Mouse (Mus musculus) MEL (cell line): ENCODE data around the gene Rnf213. TPM values are rescaled to one million over a fixed set of nuclear protein-coding genes. Genes with fewer than 3 reads are reported as not detected.

Source experiments
- DNase-seq: peaks from one replicate; pipeline ENCODE4 v3.0.0; 2011; ENCODE audit warnings: low read depth, low spot score
- H3K27ac ChIP-seq: 2 replicates; pipeline ENCODE4 v1.5.1; 2012; ENCODE audit warnings: low read depth, mild to moderate bottlenecking, control low read depth, low read length, moderate library complexity; ENCODE audit not compliant: control insufficient read depth
- H3K27me3 ChIP-seq, 2 experiments: fragments of 150-350 bp in 1 of 2; sonication (generic) in 1 of 2; 2 replicates each; pipeline ENCODE4 v1.6.1; 2012; ENCODE audit warnings: low read length in 2 of 2, mild to moderate bottlenecking in 2 of 2, improper control_type of control experiment in 1 of 2, moderate library complexity in 1 of 2; ENCODE audit not compliant: insufficient read depth in 2 of 2, control insufficient read depth in 1 of 2
- H3K36me3 ChIP-seq, 2 experiments: 2 replicates each; pipeline ENCODE4 v1.6.1; 2012 to 2014; ENCODE audit warnings: low read length in 2 of 2, improper control_type of control experiment in 1 of 2, inconsistent platforms in 1 of 2, mild to moderate bottlenecking in 1 of 2; ENCODE audit not compliant: insufficient read depth in 2 of 2, control insufficient read depth in 1 of 2
- H3K4me1 ChIP-seq, 2 experiments: fragments of 150-350 bp in 1 of 2; sonication (generic) in 1 of 2; 2 replicates each; pipeline ENCODE4 v1.6.1; 2012; ENCODE audit warnings: low read length in 2 of 2, improper control_type of control experiment in 1 of 2, mild to moderate bottlenecking in 1 of 2; ENCODE audit not compliant: insufficient read depth in 2 of 2, control insufficient read depth in 1 of 2
- H3K4me3 ChIP-seq, 2 experiments: fragments of 150-350 bp in 1 of 2; sonication (generic) in 1 of 2; 2 replicates each; pipeline ENCODE4 v1.5.1; 2012; ENCODE audit warnings: low read depth in 2 of 2, low read length in 2 of 2, mild to moderate bottlenecking in 2 of 2, moderate library complexity in 2 of 2, control low read depth in 1 of 2, improper control_type of control experiment in 1 of 2; ENCODE audit not compliant: control insufficient read depth in 1 of 2, insufficient read depth in 1 of 2
- H3K79me2 ChIP-seq: 2 replicates; pipeline ENCODE4 v1.6.1; 2012; ENCODE audit warnings: mild to moderate bottlenecking, low read length, moderate library complexity; ENCODE audit not compliant: control insufficient read depth, poor library complexity, insufficient read depth
- H3K9ac ChIP-seq: 2 replicates; pipeline ENCODE4 v1.6.1; 2012; ENCODE audit warnings: low read depth, mild to moderate bottlenecking, control low read depth, low read length, moderate library complexity; ENCODE audit not compliant: control insufficient read depth, poor library complexity, severe bottlenecking
- H3K9me3 ChIP-seq: fragments of 150-350 bp; sonication (generic); replicated peaks from 2 replicates; pipeline ENCODE4 v1.6.1; 2012; ENCODE audit warnings: mild to moderate bottlenecking, low read length, improper control_type of control experiment, moderate library complexity; ENCODE audit not compliant: insufficient read depth
- BHLHE40 ChIP-seq: IDR thresholded peaks from 2 replicates; pipeline ENCODE4 v1.6.1; 2012; ENCODE audit warnings: low read depth, mild to moderate bottlenecking, inconsistent platforms, low read length, improper control_type of control experiment, borderline replicate concordance
- CHD1 ChIP-seq: IDR thresholded peaks from 2 replicates; pipeline ENCODE4 v1.6.1; 2012; ENCODE audit warnings: low read depth, mild to moderate bottlenecking, inconsistent platforms, low read length, improper control_type of control experiment
- CTCF ChIP-seq, 3 experiments: IDR thresholded peaks in 2 of 3; conservative IDR thresholded peaks in 1 of 3; 2 replicates each; pipeline ENCODE4 v1.5.1; 2011 to 2012; ENCODE audit warnings: low read length in 3 of 3, low read depth in 2 of 3, mild to moderate bottlenecking in 2 of 3, improper control_type of control experiment in 1 of 3, inconsistent platforms in 1 of 3, mixed read lengths in 1 of 3, moderate library complexity in 1 of 3; ENCODE audit not compliant: control insufficient read depth in 1 of 3, insufficient read depth in 1 of 3, poor library complexity in 1 of 3, severe bottlenecking in 1 of 3
- E2F4 ChIP-seq: IDR thresholded peaks from 2 replicates; pipeline ENCODE4 v1.6.1; 2011; ENCODE audit warnings: low read depth, low read length, improper control_type of control experiment, borderline replicate concordance
- EP300 ChIP-seq, 2 experiments: IDR thresholded peaks; 2 replicates each; pipeline ENCODE4 v1.6.1; 2011; ENCODE audit warnings: improper control_type of control experiment in 2 of 2, low read length in 2 of 2, low read depth in 1 of 2, mild to moderate bottlenecking in 1 of 2
- HCFC1 ChIP-seq: IDR thresholded peaks from 2 replicates; pipeline ENCODE4 v1.6.1; 2012; ENCODE audit warnings: low read depth, mild to moderate bottlenecking, inconsistent platforms, low read length, improper control_type of control experiment, moderate library complexity
- JUND ChIP-seq: IDR thresholded peaks from 2 replicates; pipeline ENCODE4 v1.6.1; 2011; ENCODE audit warnings: low read depth, mild to moderate bottlenecking, improper control_type of control experiment, low read length
- MAFK ChIP-seq: IDR thresholded peaks from 2 replicates; pipeline ENCODE4 v1.6.1; 2011; ENCODE audit warnings: low read depth, mild to moderate bottlenecking, low read length, improper control_type of control experiment, borderline replicate concordance
- MAZ ChIP-seq: IDR thresholded peaks from 2 replicates; pipeline ENCODE4 v1.6.1; 2012; ENCODE audit warnings: low read depth, mild to moderate bottlenecking, inconsistent platforms, low read length, improper control_type of control experiment
- MYB ChIP-seq: IDR thresholded peaks from 2 replicates; pipeline ENCODE4 v1.6.1; 2011; ENCODE audit warnings: mild to moderate bottlenecking, low read depth, low read length, improper control_type of control experiment
- MYC ChIP-seq: IDR thresholded peaks from 2 replicates; pipeline ENCODE4 v1.6.1; 2011; ENCODE audit warnings: low read depth, mild to moderate bottlenecking, low read length, improper control_type of control experiment, moderate library complexity
- NELFE ChIP-seq: IDR thresholded peaks from 2 replicates; pipeline ENCODE4 v1.6.1; 2011; ENCODE audit warnings: low read depth, low read length, improper control_type of control experiment
- NRF1 ChIP-seq: IDR thresholded peaks from 2 replicates; pipeline ENCODE4 v1.6.1; 2014; ENCODE audit warnings: low read depth, mild to moderate bottlenecking, inconsistent platforms, low read length, improper control_type of control experiment, moderate library complexity; ENCODE audit not compliant: poor library complexity, insufficient read depth, severe bottlenecking
- POLR2A ChIP-seq, 2 experiments: IDR thresholded peaks; 2 replicates each; pipeline ENCODE4 v1.6.1; 2011 to 2012; ENCODE audit warnings: low read length in 2 of 2, mild to moderate bottlenecking in 2 of 2, control low read depth in 1 of 2, improper control_type of control experiment in 1 of 2, low read depth in 1 of 2, moderate library complexity in 1 of 2; ENCODE audit not compliant: control insufficient read depth in 1 of 2, insufficient read depth in 1 of 2, poor library complexity in 1 of 2
- RAD21 ChIP-seq: IDR thresholded peaks from 2 replicates; pipeline ENCODE4 v1.6.1; 2011; ENCODE audit warnings: mild to moderate bottlenecking, low read depth, low read length, improper control_type of control experiment
- RCOR1 ChIP-seq: IDR thresholded peaks from 2 replicates; pipeline ENCODE4 v1.6.1; 2012; ENCODE audit warnings: low read depth, mild to moderate bottlenecking, inconsistent platforms, low read length, improper control_type of control experiment
- SIN3A ChIP-seq: IDR thresholded peaks from 2 replicates; pipeline ENCODE4 v1.6.1; 2012; ENCODE audit warnings: low read length, improper control_type of control experiment, inconsistent platforms
- SMC3 ChIP-seq: IDR thresholded peaks from 2 replicates; pipeline ENCODE4 v1.6.1; 2011; ENCODE audit warnings: low read depth, low read length, improper control_type of control experiment
- TAL1 ChIP-seq: IDR thresholded peaks from 2 replicates; pipeline ENCODE4 v1.6.1; 2012; ENCODE audit warnings: mild to moderate bottlenecking, inconsistent platforms, low read length, moderate library complexity, mixed read lengths
- TBP ChIP-seq: IDR thresholded peaks from 2 replicates; pipeline ENCODE4 v1.8.0; 2011; ENCODE audit warnings: low read depth, low read length, improper control_type of control experiment
- UBTF ChIP-seq: IDR thresholded peaks from 2 replicates; pipeline ENCODE4 v1.6.1; 2012; ENCODE audit warnings: low read depth, mild to moderate bottlenecking, inconsistent platforms, low read length, improper control_type of control experiment, moderate library complexity, borderline replicate concordance; ENCODE audit not compliant: insufficient read depth
- USF1 ChIP-seq: IDR thresholded peaks from 2 replicates; pipeline ENCODE4 v1.6.1; 2014; ENCODE audit warnings: low read depth, mild to moderate bottlenecking, inconsistent platforms, low read length, improper control_type of control experiment, moderate library complexity
- USF2 ChIP-seq, 2 experiments: IDR thresholded peaks; 2 replicates each; pipeline ENCODE4 v1.6.1; 2011 to 2012; ENCODE audit warnings: improper control_type of control experiment in 2 of 2, low read length in 2 of 2, borderline replicate concordance in 1 of 2, inconsistent platforms in 1 of 2, low read depth in 1 of 2, mild to moderate bottlenecking in 1 of 2; ENCODE audit not compliant: insufficient read depth in 1 of 2
- ZC3H11A ChIP-seq: IDR thresholded peaks from 2 replicates; pipeline ENCODE4 v1.6.1; 2012; ENCODE audit warnings: low read depth, mild to moderate bottlenecking, inconsistent platforms, low read length, improper control_type of control experiment
- ZMIZ1 ChIP-seq: IDR thresholded peaks from 2 replicates; pipeline ENCODE4 v1.6.1; 2012; ENCODE audit warnings: low read depth, mild to moderate bottlenecking, inconsistent platforms, low read length, improper control_type of control experiment, moderate library complexity
- polyA plus RNA-seq, 2 experiments: library from polyadenylated mRNA; stranded (reverse) in 1 of 2; unstranded in 1 of 2; fragments of >175 nt in 1 of 2; fragments of >200 nt in 1 of 2; gene quantifications; 2 replicates each; pipeline versions ENCODE4 v1.2.1 to v1.2.4; 2012; ENCODE audit warnings: low replicate concordance in 2 of 2, low read depth in 1 of 2; ENCODE audit not compliant: insufficient read length in 2 of 2, insufficient read depth in 1 of 2, missing spikeins in 1 of 2
- total RNA-seq: library from RNA; depleted of rRNA; stranded (reverse); fragments of 300-350 nt; gene quantifications from 2 replicates; pipeline ENCODE4 v1.2.3, GENCODE M21; 2012

The Rnf213 gene
- total and polyA plus RNA-seq, 3 experiments: 10.7 to 11.6 TPM; not detected in 1

- Histone ChIP-seq H3K4me1 (no peaks in the 10 kb centered on the region), H3K9me3 (no peaks in the 10 kb centered on the region), H3K4me3 (no peak overlapping the region), H3K36me3 (no peaks in the 10 kb centered on the region), H3K79me2 (no peaks in the 10 kb centered on the region), H3K27me3 (no peaks in the 10 kb centered on the region), H3K27ac (no peak overlapping the region), H3K9ac (no peak overlapping the region)
- TF ChIP-seq TAL1: no peak
- TF ChIP-seq RCOR1: no peak
- TF ChIP-seq EP300 (IDR thresholded peaks at IDR 0.05; ENCODE audit: low read depth in 1 of 2, low read length in 2 of 2): no peak
- TF ChIP-seq MAZ: no peak
- no peak for TF ChIP-seq HCFC1
- no peak for TF ChIP-seq CHD1
- TF ChIP-seq ZMIZ1: no peak
- no peak for TF ChIP-seq TBP
- no peak for TF ChIP-seq JUND
- peak; percentile 97 for TF ChIP-seq SMC3
- TF ChIP-seq ZC3H11A: peak; percentile 94
- TF ChIP-seq E2F4: no peak
- TF ChIP-seq CTCF (IDR thresholded peaks at IDR 0.05 in 2 of 3, conservative IDR thresholded peaks at IDR 0.05 in 1 of 3; ENCODE audit: control insufficient read depth in 1 of 3, insufficient read depth in 1 of 3, low read depth in 2 of 3, low read length in 3 of 3, poor library complexity in 1 of 3, severe bottlenecking in 1 of 3): peak; percentile 96 to 99 (median 98)
- TF ChIP-seq RAD21: peak; percentile 96
- no peak for TF ChIP-seq NELFE
- no peak for TF ChIP-seq USF2 (IDR thresholded peaks at IDR 0.05; ENCODE audit: borderline replicate concordance in 1 of 2, insufficient read depth in 1 of 2, low read depth in 1 of 2, low read length in 2 of 2)
- TF ChIP-seq UBTF: no peak
- TF ChIP-seq POLR2A (IDR thresholded peaks at IDR 0.05; ENCODE audit: control insufficient read depth in 1 of 2, insufficient read depth in 1 of 2, low read depth in 1 of 2, low read length in 2 of 2, poor library complexity in 1 of 2): no peak
- no peak for TF ChIP-seq MYC
- no peak for TF ChIP-seq MYB
- TF ChIP-seq SIN3A: no peak
- TF ChIP-seq MAFK: no peak
- no peak for TF ChIP-seq USF1
- TF ChIP-seq NRF1: no peak
- 0 out of 2 replicates have a peak, but pooled peaks have one; percentile 2 for TF ChIP-seq BHLHE40
- DNase-seq: peak; percentile 70
Measured at GRCm38 (mm10) chr11:119503675-119504074, 110.8 kb downstream of the Rnf213 start.
